Mouse (Mus musculus) CH12.LX (cell line): ENCODE data around the gene Sclt1.

Experiments
- CTCF ChIP-seq, 2 experiments: IDR thresholded peaks in 1 of 2; conservative IDR thresholded peaks in 1 of 2; 2 replicates each; pipeline ENCODE4 v1.5.1; 2011 to 2012; ENCODE audit warnings: low read depth in 2 of 2, low read length in 2 of 2, improper control_type of control experiment in 1 of 2, inconsistent platforms in 1 of 2, mild to moderate bottlenecking in 1 of 2, moderate library complexity in 1 of 2
- EP300 ChIP-seq: IDR thresholded peaks from 2 replicates; pipeline ENCODE4 v1.6.1; 2011; ENCODE audit warnings: low read length, improper control_type of control experiment
- MAZ ChIP-seq: IDR thresholded peaks from 2 replicates; pipeline ENCODE4 v1.6.1; 2012; ENCODE audit warnings: low read depth, mild to moderate bottlenecking, inconsistent platforms, low read length, improper control_type of control experiment, moderate library complexity
- MXI1 ChIP-seq: IDR thresholded peaks from 2 replicates; pipeline ENCODE4 v1.6.1; 2011; ENCODE audit warnings: mild to moderate bottlenecking, low read depth, low read length, improper control_type of control experiment
- NRF1 ChIP-seq: IDR thresholded peaks from 2 replicates; pipeline ENCODE4 v1.6.1; 2014; ENCODE audit warnings: low read depth, mild to moderate bottlenecking, inconsistent platforms, low read length, improper control_type of control experiment, moderate library complexity
- POLR2A ChIP-seq: IDR thresholded peaks from 2 replicates; pipeline ENCODE4 v1.6.1; 2011; ENCODE audit warnings: low read depth, mild to moderate bottlenecking, improper control_type of control experiment, low read length
- SMC3 ChIP-seq: IDR thresholded peaks from 2 replicates; pipeline ENCODE4 v1.6.1; 2011; ENCODE audit warnings: low read depth, low read length, improper control_type of control experiment
- ZC3H11A ChIP-seq: IDR thresholded peaks from 2 replicates; pipeline ENCODE4 v1.6.1; 2012; ENCODE audit warnings: low read depth, mild to moderate bottlenecking, inconsistent platforms, low read length, improper control_type of control experiment
- ZMIZ1 ChIP-seq: IDR thresholded peaks from 2 replicates; pipeline ENCODE4 v1.6.1; 2012; ENCODE audit warnings: low read depth, mild to moderate bottlenecking, inconsistent platforms, low read length, improper control_type of control experiment

DNA sequence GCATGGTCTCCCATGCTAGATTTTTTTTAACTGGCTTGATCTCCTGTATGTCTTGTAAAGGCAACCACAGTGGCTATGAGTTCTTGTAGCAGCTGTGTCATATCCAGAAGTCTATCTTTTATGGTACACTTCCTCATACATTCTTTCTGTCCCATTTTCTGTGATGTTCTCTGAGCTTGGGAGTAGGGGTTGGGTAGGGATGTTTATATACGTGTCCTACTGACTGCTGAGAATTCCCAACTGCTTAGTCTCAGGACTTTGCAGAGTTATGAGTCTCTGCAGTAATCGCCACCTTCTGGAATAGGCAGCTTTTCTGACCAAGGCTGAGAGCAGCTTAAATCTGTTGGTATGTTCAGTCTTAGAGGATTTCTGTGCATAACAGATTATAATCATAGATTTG lies 65.7 kb downstream of the Sclt1 start:
- no peak for TF ChIP-seq ZMIZ1
- TF ChIP-seq MAZ = no peak
- no peak for TF ChIP-seq CTCF (conservative IDR thresholded peaks at IDR 0.05 in 1 of 2, IDR thresholded peaks at IDR 0.05 in 1 of 2; ENCODE audit: low read depth in 2 of 2, low read length in 2 of 2)
- no peak for TF ChIP-seq SMC3
- no peak for TF ChIP-seq EP300
- no peak for TF ChIP-seq POLR2A
- TF ChIP-seq MXI1 = no peak
- TF ChIP-seq NRF1 = no peak
- TF ChIP-seq ZC3H11A = no peak
